Mouse (Mus musculus): ENCODE measurements at regions not wholly inside any gene's neighbourhood (a gene's known extent, or its start where the extent isn't known, plus 50 kb on each side); places are given as distances from the start of the nearest gene placed in this dataset.

- H3K9ac ChIP-seq (ENCODE audit: insufficient read depth, low read depth) = no peak overlapping the region
- H3K9me3 ChIP-seq (replicated peaks; ENCODE audit: low read length) = no peaks in the 10 kb centered on the region
- H3K79me2 ChIP-seq (replicated peaks; ENCODE audit: control insufficient read depth, extremely low read depth, insufficient read depth, poor library complexity, severe bottlenecking) = no peaks in the 10 kb centered on the region
- no peak overlapping the region for H3K27ac ChIP-seq (ENCODE audit: insufficient read depth, low read depth)
- no peak for DNase-seq (ENCODE audit: extremely low read depth)
- H3K4me2 ChIP-seq (ENCODE audit: insufficient read depth, low read depth, poor library complexity, severe bottlenecking) = no peak overlapping the region
- no peaks in the 10 kb centered on the region for H3K36me3 ChIP-seq (replicated peaks in 1 of 2; ENCODE audit: control insufficient read depth in 1 of 2, insufficient read depth in 1 of 2, low read length in 1 of 2)
- in situ Hi-C loops (cut with MboI; ENCODE audit: low pct_ligation_motif_present, low pct_unique_long_range_greater_than_20kb, low sequenced_read_pairs) (no loop called here), dilution Hi-C loops (cut with MboI; ENCODE audit: extremely low pct_ligation_motif_present, extremely low pct_unique_long_range_greater_than_20kb, low sequenced_read_pairs) (no loop called here)
- TF ChIP-seq TCF12 (IDR thresholded peaks at IDR 0.05; ENCODE audit: low read depth, low read length) = no peak
- no peak for TF ChIP-seq ELF1 (IDR thresholded peaks at IDR 0.05; ENCODE audit: low read depth, low read length)
- no peak for TF ChIP-seq RCOR1 (conservative IDR thresholded peaks at IDR 0.05; ENCODE audit: low read depth, low read length)
- no peak for TF ChIP-seq ZMIZ1 (IDR thresholded peaks at IDR 0.05; ENCODE audit: low read depth, low read length)
- TF ChIP-seq PAX5 (IDR thresholded peaks at IDR 0.05; ENCODE audit: low read length) = no peak
- TF ChIP-seq E2F4 (IDR thresholded peaks at IDR 0.05; ENCODE audit: insufficient replicate concordance, low read depth, low read length) = no peak
- no peak for TF ChIP-seq ZNF384 (IDR thresholded peaks at IDR 0.05; ENCODE audit: low read depth, low read length)
- no peak for TF ChIP-seq CTCF (conservative IDR thresholded peaks at IDR 0.05 in 1 of 2, IDR thresholded peaks at IDR 0.05 in 1 of 2; ENCODE audit: low read depth in 2 of 2, low read length in 2 of 2)
- no peak for TF ChIP-seq ZC3H11A (IDR thresholded peaks at IDR 0.05; ENCODE audit: low read depth, low read length)
- no peaks in the 10 kb centered on the region for H3K27me3 ChIP-seq (replicated peaks)
- no peaks in the 10 kb centered on the region for H3K4me1 ChIP-seq (ENCODE audit: control insufficient read depth in 1 of 2, insufficient read depth in 2 of 2)
- no peak overlapping the region for H3K4me3 ChIP-seq (replicated peaks in 1 of 3; ENCODE audit: low read depth in 2 of 3, low read length in 2 of 3, poor library complexity in 1 of 3)
Observed at GRCm38 (mm10) chr2:75419142-75419541, 239.9 kb upstream of the Hnrnpa3 start.

GRCm38 (mm10) chr2:75422798-75423685, 236.0 kb upstream of the Hnrnpa3 start:
- no peak for TF ChIP-seq TCF12 (IDR thresholded peaks at IDR 0.05; ENCODE audit: low read depth, low read length)
- no peak for TF ChIP-seq EP300 (IDR thresholded peaks at IDR 0.05; ENCODE audit: low read length)
- no peak for TF ChIP-seq USF1 (IDR thresholded peaks at IDR 0.05; ENCODE audit: low read depth, low read length)
- no peak for TF ChIP-seq SMC3 (IDR thresholded peaks at IDR 0.05; ENCODE audit: low read depth, low read length)
- TF ChIP-seq MXI1 (IDR thresholded peaks at IDR 0.05; ENCODE audit: low read depth, low read length) = no peak
- no peak for TF ChIP-seq MEF2A (IDR thresholded peaks at IDR 0.05; ENCODE audit: borderline replicate concordance, low read depth, low read length)
- no peak for TF ChIP-seq IRF4 (IDR thresholded peaks at IDR 0.05; ENCODE audit: low read depth, low read length)
- TF ChIP-seq POLR2AphosphoS2 (IDR thresholded peaks at IDR 0.05; ENCODE audit: low read depth, low read length) = no peak
- no peak for TF ChIP-seq ZNF384 (IDR thresholded peaks at IDR 0.05; ENCODE audit: low read depth, low read length)
- no peak for TF ChIP-seq CHD2 (IDR thresholded peaks at IDR 0.05; ENCODE audit: low read length)
- no peak for TF ChIP-seq PAX5 (IDR thresholded peaks at IDR 0.05; ENCODE audit: low read length)
- TF ChIP-seq JUN (IDR thresholded peaks at IDR 0.05; ENCODE audit: insufficient read depth, low read depth, low read length) = no peak
- TF ChIP-seq MAX (IDR thresholded peaks at IDR 0.05; ENCODE audit: low read length) = no peak
- no peak for TF ChIP-seq GABPA (IDR thresholded peaks at IDR 0.05; ENCODE audit: insufficient replicate concordance, low read depth, low read length)
- no peak for TF ChIP-seq UBTF (IDR thresholded peaks at IDR 0.05; ENCODE audit: low read depth, low read length)
- no peaks in the 10 kb centered on the region for H3K79me2 ChIP-seq (replicated peaks; ENCODE audit: control insufficient read depth, extremely low read depth, insufficient read depth, poor library complexity, severe bottlenecking)

More at GRCm38 (mm10) chr2:75422798-75423685, 236.0 kb upstream of the Hnrnpa3 start:
- Histone ChIP-seq H3K4me3 (replicated peaks in 1 of 3; ENCODE audit: low read depth in 2 of 3, low read length in 2 of 3, poor library complexity in 1 of 3) (no peak overlapping the region), H3K4me2 (ENCODE audit: insufficient read depth, low read depth, poor library complexity, severe bottlenecking) (no peak overlapping the region), H3K36me3 (replicated peaks in 1 of 2; ENCODE audit: control insufficient read depth in 1 of 2, insufficient read depth in 1 of 2, low read length in 1 of 2) (no peaks in the 10 kb centered on the region), H3K9me3 (replicated peaks; ENCODE audit: low read length) (no peaks in the 10 kb centered on the region), H3K9ac (ENCODE audit: insufficient read depth, low read depth) (no peak overlapping the region), H3K4me1 (ENCODE audit: control insufficient read depth in 1 of 2, insufficient read depth in 2 of 2) (no peaks in the 10 kb centered on the region), H3K27ac (ENCODE audit: insufficient read depth, low read depth) (no peak overlapping the region), H3K27me3 (replicated peaks) (no peaks in the 10 kb centered on the region)
- dilution Hi-C loops (cut with MboI; ENCODE audit: extremely low pct_ligation_motif_present, extremely low pct_unique_long_range_greater_than_20kb, low sequenced_read_pairs) (no loop called here), in situ Hi-C loops (cut with MboI; ENCODE audit: low pct_ligation_motif_present, low pct_unique_long_range_greater_than_20kb, low sequenced_read_pairs) (no loop called here)
- no peak for DNase-seq (ENCODE audit: extremely low read depth)
